Mouse (Mus musculus): Measurements from ENCODE around the gene Tmem160. TPM values are rescaled to one million over a fixed set of nuclear protein-coding genes. Genes with fewer than 3 reads are reported as not detected.

The Tmem160 gene
- total and polyA plus RNA-seq, 3 experiments: 30.9 to 89.1 (median 48.9) TPM

DNA sequence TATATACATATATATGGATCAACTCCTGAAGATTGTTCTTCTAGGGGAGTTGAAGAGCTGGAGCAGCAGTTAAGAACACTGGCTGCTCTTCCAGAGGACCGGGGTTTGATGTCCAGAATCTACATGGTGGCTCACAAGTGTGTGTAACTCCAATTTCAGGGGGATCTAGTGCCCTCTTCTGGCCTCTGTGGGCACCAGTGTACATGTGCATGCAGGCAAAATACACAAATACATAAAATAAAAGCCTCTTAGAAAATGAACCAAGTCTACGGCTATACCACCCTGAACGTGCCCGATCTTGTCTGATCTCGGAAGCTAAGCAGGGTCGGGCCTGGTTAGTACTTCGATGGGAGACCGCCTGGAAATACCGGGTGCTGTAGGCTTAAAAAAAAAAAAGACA is 19.0 kb downstream of the Tmem160 start:
- Histone ChIP-seq H3K27me3 (replicated peaks) (peaks cover 2% of the 10 kb centered on the region), H3K27ac (ENCODE audit: insufficient read depth, low read depth) (no peak overlapping the region), H3K4me1 (ENCODE audit: control insufficient read depth in 1 of 2, insufficient read depth in 2 of 2) (no peaks in the 10 kb centered on the region), H3K9me3 (replicated peaks; ENCODE audit: low read length) (peaks cover 7% of the 10 kb centered on the region), H3K9ac (ENCODE audit: insufficient read depth, low read depth) (no peak overlapping the region), H3K4me3 (replicated peaks in 1 of 3; ENCODE audit: low read depth in 2 of 3, low read length in 2 of 3, poor library complexity in 1 of 3) (no peak overlapping the region), H3K4me2 (ENCODE audit: insufficient read depth, low read depth, poor library complexity, severe bottlenecking) (no peak overlapping the region), H3K36me3 (replicated peaks in 1 of 2; ENCODE audit: control insufficient read depth in 1 of 2, insufficient read depth in 1 of 2, low read length in 1 of 2) (no peaks in the 10 kb centered on the region), H3K79me2 (replicated peaks; ENCODE audit: control insufficient read depth, extremely low read depth, insufficient read depth, poor library complexity, severe bottlenecking) (no peaks in the 10 kb centered on the region)
- in situ Hi-C loops (cut with MboI; ENCODE audit: low pct_ligation_motif_present, low pct_unique_long_range_greater_than_20kb, low sequenced_read_pairs) (no loop called here), dilution Hi-C loops (cut with MboI; ENCODE audit: extremely low pct_ligation_motif_present, extremely low pct_unique_long_range_greater_than_20kb, low sequenced_read_pairs) (no loop called here)
- peak; percentile 33 for DNase-seq (ENCODE audit: extremely low read depth)
- TF ChIP-seq MYC (IDR thresholded peaks at IDR 0.05; ENCODE audit: low read depth, low read length) (peak; percentile 65; the same call in 1 of the 2 replicates), TCF12 (IDR thresholded peaks at IDR 0.05; ENCODE audit: low read depth, low read length) (no peak), HCFC1 (IDR thresholded peaks at IDR 0.05; ENCODE audit: low read depth, low read length) (0 out of 2 replicates have a peak, but pooled peaks have one; percentile 13), RAD21 (IDR thresholded peaks at IDR 0.05; ENCODE audit: low read depth, low read length) (peak; percentile 40), TBP (conservative IDR thresholded peaks at IDR 0.05; ENCODE audit: low read depth, low read length) (peak; percentile 77; the same call in 1 of the 2 replicates), SMC3 (IDR thresholded peaks at IDR 0.05; ENCODE audit: low read depth, low read length) (peak; percentile 43), UBTF (IDR thresholded peaks at IDR 0.05; ENCODE audit: low read depth, low read length) (no peak), USF2 (conservative IDR thresholded peaks at IDR 0.05; ENCODE audit: low read depth, low read length) (no peak), EP300 (IDR thresholded peaks at IDR 0.05; ENCODE audit: low read length) (no peak), CTCF (conservative IDR thresholded peaks at IDR 0.05 in 1 of 2, IDR thresholded peaks at IDR 0.05 in 1 of 2; ENCODE audit: low read depth in 2 of 2, low read length in 2 of 2) (peak in 1 of 2 experiments; percentile 69; a peak in 3 of 4 replicates)

DNA sequence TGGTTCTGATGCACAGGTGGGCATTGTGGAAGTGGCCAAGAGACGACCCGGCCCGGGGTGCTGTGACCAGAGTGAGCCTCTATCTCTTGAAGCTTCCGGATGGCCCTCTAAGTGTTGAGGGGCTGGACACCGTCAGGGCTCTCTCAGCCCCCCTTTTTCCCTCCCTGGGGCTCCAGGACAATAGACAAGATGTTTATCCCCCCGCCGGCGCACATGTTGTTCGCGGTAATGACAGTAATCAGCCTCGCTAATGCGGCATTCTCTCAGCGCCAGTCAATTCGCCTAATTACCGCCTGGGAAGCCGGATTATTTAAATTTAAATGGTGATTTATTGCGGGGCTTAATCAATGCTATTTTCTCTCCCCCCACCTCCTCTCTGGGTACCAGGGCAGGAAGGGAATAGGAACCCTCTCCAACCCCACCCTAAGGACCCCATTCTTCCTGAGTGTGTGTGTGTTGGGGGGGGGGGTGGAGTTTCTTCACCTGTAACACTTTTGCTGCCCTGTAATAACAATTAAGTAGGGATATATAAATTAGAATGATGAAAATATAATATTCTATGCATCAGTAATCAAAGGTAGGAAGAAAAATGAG is 19.6 kb downstream of the Tmem160 start:
- in situ Hi-C loops (cut with MboI; ENCODE audit: low pct_ligation_motif_present, low pct_unique_long_range_greater_than_20kb, low sequenced_read_pairs): no loop called here
- no peak overlapping the region for H3K9ac ChIP-seq (ENCODE audit: insufficient read depth, low read depth)
- no peak for DNase-seq (ENCODE audit: extremely low read depth)
- dilution Hi-C loops (cut with MboI; ENCODE audit: extremely low pct_ligation_motif_present, extremely low pct_unique_long_range_greater_than_20kb, low sequenced_read_pairs): no loop called here
- no peak overlapping the region for H3K4me2 ChIP-seq (ENCODE audit: insufficient read depth, low read depth, poor library complexity, severe bottlenecking)
- no peaks in the 10 kb centered on the region for H3K4me1 ChIP-seq (ENCODE audit: control insufficient read depth in 1 of 2, insufficient read depth in 2 of 2)
- no peaks in the 10 kb centered on the region for H3K36me3 ChIP-seq (replicated peaks in 1 of 2; ENCODE audit: control insufficient read depth in 1 of 2, insufficient read depth in 1 of 2, low read length in 1 of 2)
- peaks cover 7% of the 10 kb centered on the region for H3K9me3 ChIP-seq (replicated peaks; ENCODE audit: low read length)
- TF ChIP-seq MXI1 (IDR thresholded peaks at IDR 0.05; ENCODE audit: low read depth, low read length): no peak
- TF ChIP-seq EP300 (IDR thresholded peaks at IDR 0.05; ENCODE audit: low read length): no peak
- TF ChIP-seq CHD1 (IDR thresholded peaks at IDR 0.05; ENCODE audit: low read depth, low read length): no peak
- no peak for TF ChIP-seq E2F4 (IDR thresholded peaks at IDR 0.05; ENCODE audit: insufficient replicate concordance, low read depth, low read length)
- TF ChIP-seq ZKSCAN1 (IDR thresholded peaks at IDR 0.05; ENCODE audit: borderline replicate concordance, low read depth, low read length): no peak
- TF ChIP-seq JUN (IDR thresholded peaks at IDR 0.05; ENCODE audit: insufficient read depth, low read depth, low read length): no peak
- no peak for TF ChIP-seq MAZ (IDR thresholded peaks at IDR 0.05; ENCODE audit: low read depth, low read length)
- no peak for TF ChIP-seq TBP (conservative IDR thresholded peaks at IDR 0.05; ENCODE audit: low read depth, low read length)
- TF ChIP-seq TCF12 (IDR thresholded peaks at IDR 0.05; ENCODE audit: low read depth, low read length): no peak
- TF ChIP-seq MYC (IDR thresholded peaks at IDR 0.05; ENCODE audit: low read depth, low read length): no peak
- TF ChIP-seq ETS1 (conservative IDR thresholded peaks at IDR 0.05; ENCODE audit: low read depth, low read length): no peak
- no peak for TF ChIP-seq USF1 (IDR thresholded peaks at IDR 0.05; ENCODE audit: low read depth, low read length)
- no peak for TF ChIP-seq USF2 (conservative IDR thresholded peaks at IDR 0.05; ENCODE audit: low read depth, low read length)
- TF ChIP-seq SIN3A (IDR thresholded peaks at IDR 0.05; ENCODE audit: low read length): no peak
- no peak for TF ChIP-seq RAD21 (IDR thresholded peaks at IDR 0.05; ENCODE audit: low read depth, low read length)
- no peak for TF ChIP-seq BHLHE40 (IDR thresholded peaks at IDR 0.05; ENCODE audit: low read depth, low read length)
- TF ChIP-seq ZMIZ1 (IDR thresholded peaks at IDR 0.05; ENCODE audit: low read depth, low read length): no peak
- no peak for TF ChIP-seq NELFE (IDR thresholded peaks at IDR 0.05; ENCODE audit: low read depth, low read length)
- no peak for TF ChIP-seq SMC3 (IDR thresholded peaks at IDR 0.05; ENCODE audit: low read depth, low read length)
- no peak for TF ChIP-seq JUND (conservative IDR thresholded peaks at IDR 0.05; ENCODE audit: low read depth, low read length)
- H3K27ac ChIP-seq (ENCODE audit: insufficient read depth, low read depth): no peak overlapping the region
- H3K27me3 ChIP-seq (replicated peaks): peaks cover 2% of the 10 kb centered on the region
- H3K4me3 ChIP-seq (replicated peaks in 1 of 3; ENCODE audit: low read depth in 2 of 3, low read length in 2 of 3, poor library complexity in 1 of 3): no peak overlapping the region
- no peaks in the 10 kb centered on the region for H3K79me2 ChIP-seq (replicated peaks; ENCODE audit: control insufficient read depth, extremely low read depth, insufficient read depth, poor library complexity, severe bottlenecking)

All from CH12.LX (cell line).